10 mouse cellular contexts compared by ENCODE assay signal in genomic region chr17:78246634-78247383, GRCm38 (mm10). TPM values are rescaled to one million over a fixed set of nuclear protein-coding genes. Genes with fewer than 3 reads are reported as not detected.
DNase-seq lines count a peak whose midpoint lies in the region; ATAC-seq lines count a peak whose summit lies in the region.
"Had no signal": no experiment of that assay in that cellular context is flagged by ENCODE, and none has a peak within 500 bp of the region (broad histone marks: within the 10 kb centered on the region; RNA-seq: fewer than 3 reads in every experiment).

No protein-coding gene starts in this region.

- no peak for ATAC-seq in heart, embryonic 13.5 days (ENCODE audit: extremely low read depth, insufficient number of reproducible peaks, low FRiP score, low TSS enrichment)
- ATAC-seq in erythroblast, adult 5-6 weeks (replicated peaks; ENCODE audit: low FRiP score, poor library complexity, severe bottlenecking), result peak; percentile 28; the same call in 1 of the 2 replicates

- no peak for DNase-seq in heart, embryonic 10.5 days (ENCODE audit: low spot score)
- peak; percentile 50 for DNase-seq in CD4-positive, CD25-positive, alpha-beta regulatory T cell, adult 2 months (ENCODE audit: low read depth, low spot score)
- DNase-seq in lung, postnatal 36 days, result peak; percentile 52
- no peak for DNase-seq in gastrocnemius, adult 8-10 months (ENCODE audit: low spot score in 2 of 2)
- no peak for DNase-seq in layer of hippocampus, postnatal 14 days (ENCODE audit: low spot score in 2 of 2)
- no peak for DNase-seq in right cerebral cortex, postnatal 36 days (ENCODE audit: low spot score in 2 of 2)
- DNase-seq: cerebellum, adult 11-12 months; gastrocnemius, postnatal 14 days had no signal

- WGBS in heart, embryonic 13.5 days, result 67% methylated on average over 11 of the region's 11 CpGs
- 62% methylated on average over 11 of the region's 11 CpGs for WGBS in heart, embryonic 10.5 days

- H3K27me3 ChIP-seq in heart, embryonic 13.5 days (replicated peaks), result no peaks in the 10 kb centered on the region
- no peaks in the 10 kb centered on the region for H3K27me3 ChIP-seq in heart, embryonic 10.5 days (ENCODE audit: insufficient read depth, poor library complexity, severe bottlenecking)

- H3K4me1 ChIP-seq in heart, embryonic 13.5 days, result peaks cover 47% of the 10 kb centered on the region
- peaks cover 27% of the 10 kb centered on the region for H3K4me1 ChIP-seq in heart, embryonic 10.5 days

- H3K9ac ChIP-seq in heart, embryonic 13.5 days, result no peak overlapping the region

- H3K27ac ChIP-seq in heart, embryonic 13.5 days (replicated peaks), result peak overlapping the region; percentile 62
- no peak overlapping the region for H3K27ac ChIP-seq in heart, embryonic 10.5 days

- H3K9me3 ChIP-seq in heart, embryonic 13.5 days, result no peaks in the 10 kb centered on the region
- no peaks in the 10 kb centered on the region for H3K9me3 ChIP-seq in heart, embryonic 10.5 days

- no peak overlapping the region for H3K4me3 ChIP-seq in heart, embryonic 13.5 days
- H3K4me3 ChIP-seq in heart, embryonic 10.5 days, result no peak overlapping the region

- no peak overlapping the region for H3K4me2 ChIP-seq in heart, embryonic 13.5 days

- no peaks in the 10 kb centered on the region for H3K36me3 ChIP-seq in heart, embryonic 13.5 days
- no peaks in the 10 kb centered on the region for H3K36me3 ChIP-seq in heart, embryonic 10.5 days

RNA-seq across cellular contexts. Expression of gene Crim1, which starts 46.8 kb away (rescaled TPM):
- polyA plus RNA-seq in heart, embryonic 13.5 days (2015; fragmentation: Nextera tagmentation; extraction: Ambion mirVana), result 2.1 and 2.2 TPM in 2 replicates
- polyA plus RNA-seq in heart, embryonic 10.5 days (2016; fragmentation: Nextera tagmentation; extraction: Ambion mirVana), result 2.0 and 3.6 TPM in 2 replicates
- total RNA-seq in erythroblast, adult 5-6 weeks (2015; ENCODE audit: low replicate concordance), result 1.0 and 1.5 TPM in 2 replicates
- total RNA-seq in erythroblast, adult 5-6 weeks (2017; ENCODE audit: low replicate concordance), result under 0.01 and 2.2 TPM in 2 replicates
- total RNA-seq in gastrocnemius, adult 8-10 months (2022), result 10 to 100 TPM; 57.1 to 90.0 (median 73.6) TPM
- total RNA-seq in layer of hippocampus, postnatal 14 days (2021), result 100 to 1,000 TPM; 101 to 103 TPM

Comparison
In these comparisons a context has a peak if more than half of its experiments do, and no peak if none do; other contexts are left out.
1. DNase-seq: peak in CD4-positive, CD25-positive, alpha-beta regulatory T cell, adult 2 months (single experiment) and lung, postnatal 36 days (single experiment); none in heart, embryonic 10.5 days (single experiment), gastrocnemius, adult 8-10 months (0 of 2), layer of hippocampus, postnatal 14 days (0 of 2) and right cerebral cortex, postnatal 36 days (0 of 2).
2. RNA of gene Crim1, which starts 46.8 kb away (total RNA-seq): 101 to 103 TPM in layer of hippocampus, postnatal 14 days and 57.1 to 90.0 TPM in gastrocnemius, adult 8-10 months; under 0.01 to 2.2 TPM in erythroblast, adult 5-6 weeks; every median in the first group is over 10 times any median in the second.